Mouse (Mus musculus) telencephalon, adult 2 months (tissue): ENCODE results near the gene Eml5.

Source experiments
- DNase-seq: peaks from one replicate; pipeline ENCODE4 v3.0.0-alpha.2; 2011; ENCODE audit warnings: low read depth, low spot score

Gene Eml5

GRCm38 (mm10) chr12:98834879-98835278 is 66.4 kb downstream of the Eml5 start:
- no peak for DNase-seq

GRCm38 (mm10) chr12:98833901-98834300 is 67.4 kb downstream of the Eml5 start:
- DNase-seq, result no peak

- no peak for DNase-seq
These were observed 68.2 kb downstream of the Eml5 start for GRCm38 (mm10) chr12:98832929-98833598.

GRCm38 (mm10) chr12:98831122-98831521 is 70.2 kb downstream of the Eml5 start:
- no peak for DNase-seq

GRCm38 (mm10) chr12:98820781-98821180 is 80.5 kb downstream of the Eml5 start:
- no peak for DNase-seq

- DNase-seq, result no peak
These were observed 97.1 kb downstream of the Eml5 start for GRCm38 (mm10) chr12:98804078-98804748.

GRCm38 (mm10) chr12:98802245-98802644 is 99.0 kb downstream of the Eml5 start:
- DNase-seq, result peak; percentile 11

GRCm38 (mm10) chr12:98800334-98800733 is 101.0 kb downstream of the Eml5 start:
- DNase-seq, result no peak

GRCm38 (mm10) chr12:98795731-98796318 is 105.5 kb downstream of the Eml5 start:
- DNase-seq, result no peak

GRCm38 (mm10) chr12:98784251-98784650 is 117.0 kb downstream of the Eml5 start:
- DNase-seq, result no peak

- DNase-seq, result no peak
These were observed 122.1 kb downstream of the Eml5 start for GRCm38 (mm10) chr12:98779148-98779547.

GRCm38 (mm10) chr12:98777509-98777908 is 123.8 kb downstream of the Eml5 start:
- no peak for DNase-seq

GRCm38 (mm10) chr12:98766241-98766640 is 135.0 kb downstream of the Eml5 start:
- no peak for DNase-seq

- no peak for DNase-seq
These were observed 141.6 kb downstream of the Eml5 start for GRCm38 (mm10) chr12:98759700-98760099.

- no peak for DNase-seq
These were observed 143.6 kb downstream of the Eml5 start for GRCm38 (mm10) chr12:98757636-98758035.

- no peak for DNase-seq
These were observed 153.9 kb downstream of the Eml5 start for GRCm38 (mm10) chr12:98747380-98747753.

GRCm38 (mm10) chr12:98746746-98747379 is 154.4 kb downstream of the Eml5 start, which contains the start of gene Zc3h14:
Gene Zc3h14 (plus strand): TSS chr12:98746964.
- peak; percentile 73 for DNase-seq

- DNase-seq, result no peak
These were observed 155.2 kb downstream of the Eml5 start for GRCm38 (mm10) chr12:98746131-98746530.

GRCm38 (mm10) chr12:98745626-98746025 is 155.7 kb downstream of the Eml5 start:
- no peak for DNase-seq

- DNase-seq, result no peak
These were observed 160.2 kb downstream of the Eml5 start for GRCm38 (mm10) chr12:98741011-98741501.

GRCm38 (mm10) chr12:98737801-98738350 is 163.4 kb downstream of the Eml5 start:
- no peak for DNase-seq
